Mouse (Mus musculus): Measurements from ENCODE around the gene Slc12a3. TPM values are rescaled to one million over a fixed set of nuclear protein-coding genes. Genes with fewer than 3 reads are reported as not detected.
A peak's percentile ranks its signal among the peaks of the same experiment; 100 is the strongest.

Gene Slc12a3
- polyA plus RNA-seq, 1 experiment from 2014 or later, result not detected

DNA sequence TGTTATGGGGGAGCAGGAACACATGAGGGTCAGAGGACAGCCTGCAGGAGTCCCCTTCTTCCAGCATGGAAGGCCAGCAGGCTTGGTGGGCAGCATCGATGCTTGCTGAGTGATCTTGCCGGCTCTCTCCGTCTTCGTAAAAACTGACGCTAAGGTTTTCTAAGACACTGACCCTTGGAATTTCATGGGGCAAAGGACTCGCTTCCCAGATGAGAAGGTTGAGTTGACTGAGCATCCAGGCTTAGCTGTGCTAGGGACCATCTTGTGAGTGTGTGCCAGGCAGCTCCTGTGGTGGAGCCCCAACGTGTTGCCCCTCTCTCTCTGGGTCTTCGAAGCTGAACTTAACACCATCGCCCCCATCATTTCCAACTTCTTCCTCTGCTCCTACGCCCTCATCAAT is 13.7 kb downstream of the Slc12a3 start:
- H3K27ac ChIP-seq (ENCODE audit: low read depth, low read length), result no peak overlapping the region
- ATAC-seq (replicated peaks; ENCODE audit: low FRiP score), result no peak
- 91% methylated on average over 10 of the region's 10 CpGs for WGBS
- no peak overlapping the region for H3K9ac ChIP-seq (ENCODE audit: low read length)
- H3K4me2 ChIP-seq (ENCODE audit: low read depth, low read length, severe bottlenecking), result no peak overlapping the region
- H3K27me3 ChIP-seq (ENCODE audit: control insufficient read depth, insufficient read depth, low read length), result no peaks in the 10 kb centered on the region
- H3K4me3 ChIP-seq (ENCODE audit: low read depth, low read length), result no peak overlapping the region
- H3K36me3 ChIP-seq (ENCODE audit: control insufficient read depth, insufficient read depth, low read length), result no peaks in the 10 kb centered on the region
- H3K9me3 ChIP-seq (ENCODE audit: control insufficient read depth, low read length), result no peaks in the 10 kb centered on the region
- H3K4me1 ChIP-seq (replicated peaks; ENCODE audit: control insufficient read depth, insufficient read depth, low read length), result no peaks in the 10 kb centered on the region
- DNase-seq (ENCODE audit: low spot score), result no peak

DNA sequence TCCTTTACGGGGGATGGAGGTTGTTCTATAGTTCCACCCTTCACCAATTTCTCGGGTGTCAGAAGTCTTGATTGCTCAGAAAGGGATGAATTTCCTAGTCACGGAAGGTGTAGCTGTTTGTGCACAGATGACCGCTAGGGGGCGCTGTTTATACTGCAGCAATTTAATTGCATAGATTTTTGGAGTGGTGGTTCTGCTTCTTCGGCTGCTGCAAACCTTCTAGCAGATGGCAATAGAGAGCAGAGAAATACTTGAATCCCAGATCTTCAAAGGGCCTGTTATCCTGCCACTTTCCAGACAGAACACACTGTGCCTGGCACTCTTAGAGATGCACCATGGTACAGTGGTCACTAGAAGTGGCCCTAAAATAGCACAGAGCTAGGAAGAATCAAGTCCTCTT is 14.3 kb downstream of the Slc12a3 start:
- no peak overlapping the region for H3K4me3 ChIP-seq (ENCODE audit: low read depth, low read length)
- WGBS, result 20% methylated on average over 6 of the region's 6 CpGs
- H3K36me3 ChIP-seq (ENCODE audit: control insufficient read depth, insufficient read depth, low read length), result no peaks in the 10 kb centered on the region
- no peak overlapping the region for H3K4me2 ChIP-seq (ENCODE audit: low read depth, low read length, severe bottlenecking)
- no peak for ATAC-seq (replicated peaks; ENCODE audit: low FRiP score)
- H3K9ac ChIP-seq (ENCODE audit: low read length), result no peak overlapping the region
- H3K4me1 ChIP-seq (replicated peaks; ENCODE audit: control insufficient read depth, insufficient read depth, low read length), result no peaks in the 10 kb centered on the region
- H3K9me3 ChIP-seq (ENCODE audit: control insufficient read depth, low read length), result no peaks in the 10 kb centered on the region
- H3K27me3 ChIP-seq (ENCODE audit: control insufficient read depth, insufficient read depth, low read length), result no peaks in the 10 kb centered on the region
- peak; percentile 83 for DNase-seq (ENCODE audit: low spot score)
- H3K27ac ChIP-seq (ENCODE audit: low read depth, low read length), result no peak overlapping the region

GRCm38 (mm10) chr8:94343778-94344320 is 14.8 kb downstream of the Slc12a3 start:
- Histone ChIP-seq H3K9ac (ENCODE audit: low read length) (no peak overlapping the region), H3K27me3 (ENCODE audit: control insufficient read depth, insufficient read depth, low read length) (no peaks in the 10 kb centered on the region), H3K27ac (ENCODE audit: low read depth, low read length) (no peak overlapping the region), H3K36me3 (ENCODE audit: control insufficient read depth, insufficient read depth, low read length) (no peaks in the 10 kb centered on the region), H3K4me2 (ENCODE audit: low read depth, low read length, severe bottlenecking) (no peak overlapping the region), H3K9me3 (ENCODE audit: control insufficient read depth, low read length) (no peaks in the 10 kb centered on the region), H3K4me3 (ENCODE audit: low read depth, low read length) (no peak overlapping the region), H3K4me1 (replicated peaks; ENCODE audit: control insufficient read depth, insufficient read depth, low read length) (no peaks in the 10 kb centered on the region)
- ATAC-seq (replicated peaks; ENCODE audit: low FRiP score), result no peak
- DNase-seq (ENCODE audit: low spot score), result no peak
- 90% methylated on average over 11 of the region's 11 CpGs for WGBS

DNA sequence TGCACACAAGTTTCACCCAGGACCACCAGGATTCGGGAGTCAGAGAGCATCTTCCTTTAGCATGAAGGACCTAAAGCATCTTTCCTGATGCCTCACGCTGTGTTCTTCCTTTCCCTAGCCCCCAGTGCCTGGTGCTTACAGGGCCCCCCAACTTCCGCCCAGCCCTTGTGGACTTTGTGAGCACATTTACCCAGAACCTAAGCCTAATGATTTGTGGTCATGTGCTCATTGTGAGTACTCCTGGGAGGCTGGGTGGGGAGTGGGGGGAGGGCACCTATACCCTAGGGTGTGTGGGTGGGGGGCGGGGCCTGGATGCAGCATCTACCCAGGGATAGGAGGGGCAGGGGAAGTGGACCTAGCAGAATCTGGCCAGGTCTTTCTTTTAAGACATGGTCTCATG is 16.7 kb downstream of the Slc12a3 start:
- Histone ChIP-seq H3K36me3 (ENCODE audit: control insufficient read depth, insufficient read depth, low read length) (no peaks in the 10 kb centered on the region), H3K4me2 (ENCODE audit: low read depth, low read length, severe bottlenecking) (no peak overlapping the region), H3K27me3 (ENCODE audit: control insufficient read depth, insufficient read depth, low read length) (no peaks in the 10 kb centered on the region), H3K4me3 (ENCODE audit: low read depth, low read length) (no peak overlapping the region), H3K9ac (ENCODE audit: low read length) (no peak overlapping the region), H3K27ac (ENCODE audit: low read depth, low read length) (no peak overlapping the region), H3K9me3 (ENCODE audit: control insufficient read depth, low read length) (no peaks in the 10 kb centered on the region), H3K4me1 (replicated peaks; ENCODE audit: control insufficient read depth, insufficient read depth, low read length) (no peaks in the 10 kb centered on the region)
- no peak for ATAC-seq (replicated peaks; ENCODE audit: low FRiP score)
- DNase-seq (ENCODE audit: low spot score), result no peak
- WGBS, result 82% methylated on average over 4 of the region's 4 CpGs

- no peak for ATAC-seq (replicated peaks; ENCODE audit: low FRiP score)
- no peaks in the 10 kb centered on the region for H3K9me3 ChIP-seq (ENCODE audit: control insufficient read depth, low read length)
- no peak for DNase-seq (ENCODE audit: low spot score)
- H3K9ac ChIP-seq (ENCODE audit: low read length), result no peak overlapping the region
- no peak overlapping the region for H3K4me3 ChIP-seq (ENCODE audit: low read depth, low read length)
- H3K27me3 ChIP-seq (ENCODE audit: control insufficient read depth, insufficient read depth, low read length), result no peaks in the 10 kb centered on the region
- no peak overlapping the region for H3K4me2 ChIP-seq (ENCODE audit: low read depth, low read length, severe bottlenecking)
- WGBS, result 92% methylated on average over 13 of the region's 13 CpGs
- H3K36me3 ChIP-seq (ENCODE audit: control insufficient read depth, insufficient read depth, low read length), result no peaks in the 10 kb centered on the region
- no peak overlapping the region for H3K27ac ChIP-seq (ENCODE audit: low read depth, low read length)
- H3K4me1 ChIP-seq (replicated peaks; ENCODE audit: control insufficient read depth, insufficient read depth, low read length), result no peaks in the 10 kb centered on the region
Measured at GRCm38 (mm10) chr8:94346264-94346663, 17.3 kb downstream of the Slc12a3 start.

DNA sequence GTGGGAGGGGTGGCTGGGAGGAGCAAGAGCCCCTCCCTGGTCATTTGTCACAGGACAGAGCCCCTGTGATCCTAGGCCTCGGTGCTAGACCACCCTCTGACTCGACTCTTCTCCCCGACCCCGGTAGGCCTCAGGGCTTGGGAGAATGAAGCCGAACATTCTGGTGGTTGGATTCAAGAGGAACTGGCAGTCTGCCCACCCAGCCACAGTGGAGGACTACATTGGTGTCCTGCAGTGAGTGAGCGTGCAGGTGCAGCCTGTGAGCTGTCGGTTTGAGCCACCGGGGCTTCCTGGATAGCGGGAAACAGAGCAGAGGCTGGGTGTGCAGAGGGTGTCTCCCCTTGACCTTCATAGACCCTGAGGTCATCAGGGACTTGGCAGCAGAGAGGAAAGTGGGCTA is 19.4 kb downstream of the Slc12a3 start:
- no peak overlapping the region for H3K4me2 ChIP-seq (ENCODE audit: low read depth, low read length, severe bottlenecking)
- H3K27ac ChIP-seq (ENCODE audit: low read depth, low read length), result no peak overlapping the region
- no peak overlapping the region for H3K4me3 ChIP-seq (ENCODE audit: low read depth, low read length)
- H3K4me1 ChIP-seq (replicated peaks; ENCODE audit: control insufficient read depth, insufficient read depth, low read length), result no peaks in the 10 kb centered on the region
- H3K9me3 ChIP-seq (ENCODE audit: control insufficient read depth, low read length), result no peaks in the 10 kb centered on the region
- no peaks in the 10 kb centered on the region for H3K27me3 ChIP-seq (ENCODE audit: control insufficient read depth, insufficient read depth, low read length)
- no peak for ATAC-seq (replicated peaks; ENCODE audit: low FRiP score)
- no peak for DNase-seq (ENCODE audit: low spot score)
- no peaks in the 10 kb centered on the region for H3K36me3 ChIP-seq (ENCODE audit: control insufficient read depth, insufficient read depth, low read length)
- 84% methylated on average over 9 of the region's 9 CpGs for WGBS
- no peak overlapping the region for H3K9ac ChIP-seq (ENCODE audit: low read length)

GRCm38 (mm10) chr8:94354069-94354531 is 25.1 kb downstream of the Slc12a3 start:
- H3K27ac ChIP-seq (ENCODE audit: low read depth, low read length), result no peak overlapping the region
- no peaks in the 10 kb centered on the region for H3K27me3 ChIP-seq (ENCODE audit: control insufficient read depth, insufficient read depth, low read length)
- WGBS, result 89% methylated on average over 7 of the region's 7 CpGs
- ATAC-seq (replicated peaks; ENCODE audit: low FRiP score) (no peak), DNase-seq (ENCODE audit: low spot score) (no peak)
- no peaks in the 10 kb centered on the region for H3K36me3 ChIP-seq (ENCODE audit: control insufficient read depth, insufficient read depth, low read length)
- no peak overlapping the region for H3K4me2 ChIP-seq (ENCODE audit: low read depth, low read length, severe bottlenecking)
- no peak overlapping the region for H3K9ac ChIP-seq (ENCODE audit: low read length)
- no peaks in the 10 kb centered on the region for H3K4me1 ChIP-seq (replicated peaks; ENCODE audit: control insufficient read depth, insufficient read depth, low read length)
- H3K4me3 ChIP-seq (ENCODE audit: low read depth, low read length), result no peak overlapping the region
- no peaks in the 10 kb centered on the region for H3K9me3 ChIP-seq (ENCODE audit: control insufficient read depth, low read length)

DNA sequence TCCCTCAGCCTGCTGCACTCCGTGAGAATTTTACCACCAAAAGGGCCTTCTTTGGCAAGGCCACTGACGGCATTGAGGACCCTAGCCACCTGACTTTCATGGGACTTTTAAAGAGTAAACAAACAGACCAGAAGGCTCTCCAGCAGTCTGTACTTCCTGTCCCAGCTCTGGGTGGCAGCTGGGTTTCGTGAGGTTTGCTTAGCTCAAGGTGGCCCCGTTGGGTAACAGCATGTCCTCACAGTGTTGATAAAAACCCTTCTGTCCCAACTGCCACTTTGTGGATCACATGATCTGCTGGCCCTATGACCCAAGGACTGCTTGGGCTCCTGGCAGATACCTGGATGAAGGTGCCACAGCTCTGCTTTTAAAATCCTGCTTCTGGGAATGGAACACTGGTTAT is 25.6 kb downstream of the Slc12a3 start:
- no peak for DNase-seq (ENCODE audit: low spot score)
- H3K4me3 ChIP-seq (ENCODE audit: low read depth, low read length), result no peak overlapping the region
- no peaks in the 10 kb centered on the region for H3K36me3 ChIP-seq (ENCODE audit: control insufficient read depth, insufficient read depth, low read length)
- H3K27ac ChIP-seq (ENCODE audit: low read depth, low read length), result no peak overlapping the region
- no peaks in the 10 kb centered on the region for H3K9me3 ChIP-seq (ENCODE audit: control insufficient read depth, low read length)
- ATAC-seq (replicated peaks; ENCODE audit: low FRiP score), result no peak
- H3K27me3 ChIP-seq (ENCODE audit: control insufficient read depth, insufficient read depth, low read length), result no peaks in the 10 kb centered on the region
- WGBS, result 78% methylated on average over 4 of the region's 4 CpGs
- no peaks in the 10 kb centered on the region for H3K4me1 ChIP-seq (replicated peaks; ENCODE audit: control insufficient read depth, insufficient read depth, low read length)
- H3K9ac ChIP-seq (ENCODE audit: low read length), result no peak overlapping the region
- H3K4me2 ChIP-seq (ENCODE audit: low read depth, low read length, severe bottlenecking), result no peak overlapping the region

- 89% methylated on average over 6 of the region's 6 CpGs for WGBS
- Histone ChIP-seq H3K36me3 (ENCODE audit: control insufficient read depth, insufficient read depth, low read length) (no peaks in the 10 kb centered on the region), H3K9ac (ENCODE audit: low read length) (no peak overlapping the region), H3K4me2 (ENCODE audit: low read depth, low read length, severe bottlenecking) (no peak overlapping the region), H3K4me3 (ENCODE audit: low read depth, low read length) (no peak overlapping the region), H3K27me3 (ENCODE audit: control insufficient read depth, insufficient read depth, low read length) (no peaks in the 10 kb centered on the region), H3K27ac (ENCODE audit: low read depth, low read length) (no peak overlapping the region), H3K4me1 (replicated peaks; ENCODE audit: control insufficient read depth, insufficient read depth, low read length) (no peaks in the 10 kb centered on the region), H3K9me3 (ENCODE audit: control insufficient read depth, low read length) (no peaks in the 10 kb centered on the region)
- DNase-seq (ENCODE audit: low spot score), result no peak
- ATAC-seq (replicated peaks; ENCODE audit: low FRiP score), result no peak
Measured at GRCm38 (mm10) chr8:94357220-94357619, 28.2 kb downstream of the Slc12a3 start.

Measured in forebrain, embryonic 11.5 days (tissue).